Comparison of ENCODE assay signal across 25 mouse cellular contexts in genomic region chr19:32175013-32175412, GRCm38 (mm10).
"Had no signal": no experiment of that assay in that cellular context is flagged by ENCODE, and none has a peak within 500 bp of the region (broad histone marks: within the 10 kb centered on the region; RNA-seq: fewer than 3 reads in every experiment).

No protein-coding gene starts in this region.

- H3K4me3 ChIP-seq: heart, embryonic 13.5 days; heart, embryonic 15.5 days; hindbrain, embryonic 13.5 days; hindbrain, embryonic 15.5 days; kidney, embryonic 15.5 days; limb, embryonic 13.5 days; limb, embryonic 15.5 days had no signal

- H3K9me3 ChIP-seq: heart, embryonic 13.5 days; heart, embryonic 15.5 days; hindbrain, embryonic 13.5 days; hindbrain, embryonic 15.5 days; kidney, embryonic 15.5 days; limb, embryonic 13.5 days; limb, embryonic 15.5 days had no signal

- ATAC-seq: hindbrain, postnatal 0 days; intestine, embryonic 16.5 days had no signal

- H3K27me3 ChIP-seq: heart, embryonic 13.5 days; heart, embryonic 15.5 days; hindbrain, embryonic 13.5 days; hindbrain, embryonic 15.5 days; kidney, embryonic 15.5 days; limb, embryonic 13.5 days; limb, embryonic 15.5 days had no signal

- H3K9ac ChIP-seq: heart, embryonic 13.5 days; heart, embryonic 15.5 days; hindbrain, embryonic 13.5 days; hindbrain, embryonic 15.5 days; kidney, embryonic 15.5 days; limb, embryonic 13.5 days; limb, embryonic 15.5 days; liver, embryonic 14.5 days had no signal

- H3K4me2 ChIP-seq: heart, embryonic 11.5 days; heart, embryonic 13.5 days; heart, embryonic 15.5 days; hindbrain, embryonic 13.5 days; hindbrain, embryonic 15.5 days; kidney, embryonic 15.5 days; limb, embryonic 13.5 days; limb, embryonic 15.5 days had no signal

- DNase-seq: gastrocnemius, postnatal 10 days; gastrocnemius, postnatal 25 days; heart, adult 18-20 months; heart, postnatal 36 days; kidney, adult 11 months; kidney, adult 2 months; kidney, adult 9 months; kidney, postnatal 14 days; kidney, postnatal 36 days; layer of hippocampus, adult 9-11 months; layer of hippocampus, postnatal 36 days; left cerebral cortex, postnatal 4 days; lung, adult 18-20 months had no signal

- H3K4me1 ChIP-seq: hindbrain, embryonic 13.5 days had no signal

- H3K36me3 ChIP-seq: heart, embryonic 15.5 days; hindbrain, embryonic 13.5 days; hindbrain, embryonic 15.5 days; limb, embryonic 13.5 days; limb, embryonic 15.5 days had no signal

- H3K27ac ChIP-seq: heart, embryonic 13.5 days; heart, embryonic 15.5 days; hindbrain, embryonic 13.5 days; hindbrain, embryonic 15.5 days; hindbrain, postnatal 0 days; kidney, embryonic 15.5 days; kidney, postnatal 0 days; limb, embryonic 13.5 days; limb, embryonic 15.5 days had no signal
